Mouse (Mus musculus) left cerebral cortex, adult 18-20 months (tissue): Measurements from ENCODE around the gene Rpp40. TPM values are rescaled to one million over a fixed set of nuclear protein-coding genes. Genes with fewer than 3 reads are reported as not detected.

Experiments used
- DNase-seq, 2 experiments: peaks; one replicate each; pipeline ENCODE4 v3.0.0; 2021 to 2022; ENCODE audit warnings: low spot score in 2 of 2, mixed read lengths in 1 of 2
- long read RNA-seq, 2 experiments: library from polyadenylated mRNA; stranded (forward); transcript quantifications; one replicate each; pipeline ENCODE4 v2.0.0; 2021
- total RNA-seq, 2 experiments: library from RNA; stranded (reverse); gene quantifications; 2 replicates each; pipeline ENCODE4 v1.2.3; 2021

The Rpp40 gene
- total RNA-seq: 1 to 10 TPM; 4.7 to 5.3 TPM
- long read RNA-seq, experiment 1, full-length matches to known transcripts: 9 of 11 reads
- long read RNA-seq, experiment 1, partial matches to known transcripts: 1 of 11 reads
- long read RNA-seq, experiment 1, other reads (novel, unspliced or antisense): 1 of 11 reads
- long read RNA-seq, experiment 2, full-length matches to known transcripts: 3 of 3 reads
- long read RNA-seq, experiment 2, partial matches to known transcripts: 0 of 3 reads
- long read RNA-seq, experiment 2, other reads (novel, unspliced or antisense): 0 of 3 reads

DNA sequence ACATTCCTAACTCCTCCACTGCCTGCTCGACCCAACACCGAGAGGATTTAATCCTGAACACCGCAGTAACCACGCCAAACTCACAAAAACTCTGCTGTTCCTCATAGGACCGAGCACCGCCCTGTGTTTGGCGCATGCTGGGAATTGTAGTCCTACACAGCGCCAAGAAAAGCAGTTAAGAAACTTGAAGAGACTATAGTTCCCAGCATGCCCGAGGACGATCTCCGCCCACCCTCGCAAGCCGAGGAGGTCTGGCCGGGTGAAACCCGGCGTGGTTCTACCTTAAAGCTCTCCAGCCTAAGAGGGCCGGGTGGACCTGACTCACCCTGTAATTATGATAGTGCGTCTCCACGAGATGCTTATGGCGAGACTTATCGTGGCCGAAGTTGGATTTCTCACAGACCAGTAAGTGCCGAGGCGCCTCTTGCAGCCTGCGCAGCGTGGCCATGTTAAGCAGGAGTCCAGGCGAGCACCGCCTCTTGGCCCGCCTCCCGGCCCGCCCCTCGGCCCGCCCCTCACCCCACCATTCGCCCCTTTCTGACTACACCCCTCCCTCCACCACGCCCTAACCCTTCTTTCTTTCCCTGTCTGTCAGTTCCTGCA, at the start of gene Rpp40:
TSS of gene Rpp40 (minus strand) at position 481 of the 603 bp plus-strand sequence.
- DNase-seq: peak; percentile 83 to 92

DNA sequence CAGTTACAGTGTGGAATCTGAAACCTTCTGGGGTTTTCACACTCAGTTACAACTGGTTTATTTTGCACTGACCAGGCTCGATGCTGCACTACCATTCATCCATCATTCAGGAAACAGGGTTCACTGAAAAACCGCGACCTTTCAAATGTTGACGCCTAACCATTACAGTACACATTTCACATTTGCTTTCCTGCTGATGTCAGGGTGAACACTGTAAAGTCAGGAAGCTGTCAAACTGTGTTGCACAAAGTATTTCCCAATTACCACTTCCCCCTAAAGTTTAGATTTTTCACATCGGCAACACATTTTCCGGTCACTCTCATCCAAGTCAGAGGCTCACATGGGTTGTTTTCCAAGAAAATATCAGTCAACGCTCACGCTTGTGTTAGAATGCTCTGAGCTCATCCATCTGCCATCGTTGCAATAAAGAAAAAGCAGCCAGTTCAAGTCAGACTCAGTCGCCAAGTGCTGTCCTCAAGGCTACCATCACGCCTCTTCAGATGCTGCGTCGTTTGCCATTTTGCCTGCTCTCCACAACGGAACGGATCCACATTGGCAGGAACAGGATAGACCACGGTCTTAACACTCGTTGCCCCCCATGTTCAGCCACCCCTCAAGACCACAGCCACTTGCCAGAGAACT, 43.8 kb upstream of the Rpp40 start:
- no peak for DNase-seq

DNA sequence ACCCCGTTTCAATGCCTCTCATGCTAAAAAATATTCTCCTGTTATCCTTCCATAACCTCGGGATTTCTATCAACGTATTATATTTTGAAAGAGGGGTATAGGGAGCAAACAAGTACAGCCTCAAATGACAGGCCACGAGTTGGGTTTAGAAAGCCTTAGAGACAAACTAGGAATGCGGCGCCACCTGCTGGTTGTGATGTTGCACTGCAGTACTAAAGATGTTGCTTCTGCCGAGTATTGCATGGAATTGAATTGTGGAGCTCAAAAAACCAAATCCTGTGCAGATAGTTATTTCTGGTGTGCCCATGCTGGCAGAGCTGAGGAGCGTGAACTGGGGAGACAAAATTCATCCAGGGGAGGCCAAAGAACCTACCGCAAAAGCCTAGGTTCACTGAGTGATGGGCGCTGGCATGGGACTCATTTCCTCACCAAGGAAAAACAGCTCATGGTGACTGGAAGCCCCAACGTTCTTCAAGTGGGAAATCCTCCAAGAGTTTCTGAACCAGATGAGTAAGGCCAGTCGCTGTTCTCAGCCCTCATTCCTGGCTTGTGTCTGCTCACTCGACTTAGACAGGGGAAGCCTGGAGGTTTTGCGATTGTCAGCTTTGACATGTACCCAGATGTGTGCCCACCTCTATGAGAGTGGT, 41.3 kb upstream of the Rpp40 start:
- DNase-seq: peak; percentile 82 to 84

DNA sequence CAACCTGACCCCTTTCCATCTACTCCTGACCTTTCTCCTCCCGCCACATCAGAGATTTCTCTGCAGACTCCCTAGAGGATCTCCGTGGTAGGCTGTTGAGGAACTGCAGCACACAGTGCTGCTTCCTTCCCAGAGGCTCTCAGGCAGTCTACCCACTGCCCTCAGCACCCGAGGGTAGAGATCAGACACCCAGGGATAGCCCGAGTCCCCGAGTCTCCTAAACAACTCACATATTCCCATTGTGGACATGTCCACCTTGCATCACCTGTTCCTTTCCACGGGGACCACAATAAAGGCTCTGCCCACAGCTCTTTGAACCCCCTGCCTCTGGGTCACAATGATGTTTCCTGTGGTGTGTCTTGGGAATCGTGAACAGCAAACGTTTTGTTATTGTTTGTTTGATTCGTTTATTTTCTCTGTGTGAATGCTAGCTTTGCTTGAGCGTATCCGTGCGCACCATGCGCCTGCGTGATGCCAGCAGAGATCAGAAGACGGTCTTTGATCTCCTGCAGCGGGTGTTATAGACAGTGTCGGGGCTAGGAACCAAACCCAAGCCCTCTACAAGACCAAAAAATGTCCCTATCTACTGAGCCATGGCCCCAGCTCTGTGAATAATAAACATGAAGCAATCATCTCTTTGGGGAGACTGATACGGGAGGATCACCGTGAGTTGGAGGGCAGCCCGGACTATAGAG, 40.6 kb upstream of the Rpp40 start:
- no peak for DNase-seq

DNA sequence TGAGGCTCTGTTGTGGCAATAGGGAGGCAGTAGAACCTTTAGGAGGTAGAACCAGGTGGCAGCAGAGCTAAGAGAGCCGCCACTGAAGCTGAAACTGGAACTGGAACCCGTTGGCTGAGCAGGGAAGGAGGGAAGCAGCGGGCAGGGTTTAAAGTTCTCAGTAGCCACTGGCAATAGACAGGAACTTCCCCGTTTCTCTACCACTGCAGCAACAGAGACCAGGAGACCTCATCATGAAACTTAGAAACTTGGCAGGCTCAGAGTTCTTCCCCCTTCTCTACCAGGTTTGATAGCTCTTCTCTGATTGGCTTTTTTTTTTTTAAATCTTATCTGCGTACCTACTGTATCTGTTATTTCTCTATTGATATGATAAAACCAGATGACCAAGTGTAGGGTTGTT, 34.8 kb upstream of the Rpp40 start:
- DNase-seq: no peak

DNA sequence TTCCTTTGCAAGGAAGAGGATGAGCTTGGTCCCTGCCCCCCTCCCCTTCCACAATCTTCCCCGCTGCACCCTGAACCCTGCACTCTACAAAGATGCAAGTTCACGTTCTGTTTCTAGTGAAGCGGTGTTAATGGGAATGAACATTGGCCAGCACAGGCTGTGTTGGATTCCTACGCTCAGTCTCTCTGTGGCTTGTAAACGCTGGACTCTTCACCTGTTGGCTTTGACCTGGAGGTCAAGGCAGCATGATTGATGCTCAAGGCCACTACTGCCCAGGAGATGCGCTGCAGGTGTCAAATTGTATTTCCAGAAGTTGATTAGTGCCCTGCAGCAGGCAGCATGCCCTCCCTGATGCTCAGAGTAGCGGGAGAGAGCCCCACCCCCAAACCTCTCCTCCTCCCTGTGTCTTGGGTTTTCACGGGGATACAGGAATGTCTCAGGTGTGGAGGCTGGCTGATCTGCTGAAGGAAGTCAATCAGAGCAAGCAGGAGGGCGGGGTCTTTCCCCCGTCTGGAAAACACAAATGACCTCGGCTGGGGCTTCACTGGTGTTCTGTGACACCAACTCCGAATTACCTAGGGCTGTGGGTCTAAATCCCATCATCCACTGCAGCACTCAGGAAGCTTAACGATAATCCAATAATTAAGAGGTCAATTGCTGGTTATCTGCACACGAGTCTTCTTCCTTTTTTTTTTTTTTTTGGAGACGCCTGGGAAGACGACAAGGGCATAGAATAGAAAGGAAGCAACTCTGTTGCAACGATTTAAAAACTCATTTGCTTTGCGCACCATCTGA, 33.9 kb upstream of the Rpp40 start:
- no peak for DNase-seq

DNA sequence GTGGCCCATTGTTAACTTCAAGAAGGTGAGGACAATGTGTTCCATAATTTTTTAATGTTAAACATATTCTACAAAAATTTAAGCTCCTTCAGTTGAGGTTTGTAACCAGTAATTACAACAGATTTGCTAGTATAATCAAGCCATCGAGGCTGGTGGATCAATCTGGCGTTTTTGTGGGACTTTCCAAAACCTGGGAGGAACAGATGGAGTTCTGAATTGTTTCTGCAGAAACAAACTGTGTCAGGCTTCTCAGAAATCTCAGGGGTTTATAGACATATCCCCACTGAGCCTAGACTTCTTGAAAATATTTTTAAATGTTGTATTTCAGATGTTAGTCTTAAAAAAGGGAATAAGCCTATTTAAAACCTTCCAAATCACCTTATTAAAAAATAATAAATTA, 31.8 kb upstream of the Rpp40 start:
- no peak for DNase-seq

DNA sequence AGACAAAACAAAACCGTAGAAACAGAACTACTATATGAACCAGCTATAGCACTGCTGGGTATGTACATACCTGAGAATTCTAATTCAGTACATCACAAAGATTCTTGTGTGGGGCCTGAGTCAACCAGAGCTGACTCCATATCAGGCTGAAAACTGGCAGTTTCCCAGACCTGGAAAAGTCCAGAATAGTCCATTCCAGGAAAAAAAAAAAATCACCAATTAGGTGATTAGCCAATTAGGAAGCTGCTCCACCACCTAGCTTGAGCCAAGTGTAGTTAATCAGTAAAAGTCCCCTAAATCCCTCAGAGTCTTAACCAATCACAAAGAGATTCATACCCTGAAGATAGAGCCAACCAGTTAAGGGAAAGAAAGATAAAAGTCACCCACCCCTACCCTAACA, 5.3 kb upstream of the Rpp40 start:
- DNase-seq: no peak

DNA sequence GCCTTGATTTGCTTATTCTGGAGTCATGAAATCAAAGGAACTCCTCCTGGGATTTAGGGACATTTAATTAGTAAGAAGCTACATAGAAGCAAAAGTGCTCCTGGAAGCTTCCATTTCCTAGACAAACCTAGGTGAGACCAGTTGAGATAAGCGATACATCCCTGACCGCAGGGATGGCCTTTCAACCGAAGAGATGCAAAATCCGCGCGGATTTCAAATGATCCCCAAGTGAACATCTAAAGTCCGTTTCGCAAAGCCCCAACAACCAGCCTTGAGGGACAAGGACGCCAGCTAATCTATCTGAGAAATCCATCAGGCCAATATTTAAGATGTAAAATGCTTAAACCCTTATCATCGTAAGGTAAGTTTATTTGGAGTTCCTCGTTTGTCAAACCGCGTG, 781 bp downstream of the Rpp40 start:
- peak in 1 of 2 experiments; percentile 3 for DNase-seq

DNA sequence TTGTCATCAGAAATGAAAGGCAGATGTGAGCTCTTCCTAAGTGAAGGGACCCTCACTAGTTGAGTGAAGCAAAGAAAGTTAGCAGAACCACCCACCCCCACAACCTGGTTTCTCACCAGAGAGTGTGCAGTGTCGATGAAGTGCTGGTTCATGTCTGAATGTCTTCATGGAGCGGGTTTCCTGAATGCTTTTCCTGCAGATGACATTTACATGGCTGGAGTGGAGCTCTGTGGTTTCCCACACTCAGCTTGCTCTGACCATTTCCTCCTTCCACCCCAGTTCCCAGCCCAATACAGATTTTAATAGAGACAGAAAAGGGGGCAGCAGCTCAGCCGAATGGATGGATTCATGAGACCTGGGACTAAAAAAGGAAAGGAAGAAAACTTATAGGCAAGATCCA, 13.3 kb downstream of the Rpp40 start:
- no peak for DNase-seq

DNA sequence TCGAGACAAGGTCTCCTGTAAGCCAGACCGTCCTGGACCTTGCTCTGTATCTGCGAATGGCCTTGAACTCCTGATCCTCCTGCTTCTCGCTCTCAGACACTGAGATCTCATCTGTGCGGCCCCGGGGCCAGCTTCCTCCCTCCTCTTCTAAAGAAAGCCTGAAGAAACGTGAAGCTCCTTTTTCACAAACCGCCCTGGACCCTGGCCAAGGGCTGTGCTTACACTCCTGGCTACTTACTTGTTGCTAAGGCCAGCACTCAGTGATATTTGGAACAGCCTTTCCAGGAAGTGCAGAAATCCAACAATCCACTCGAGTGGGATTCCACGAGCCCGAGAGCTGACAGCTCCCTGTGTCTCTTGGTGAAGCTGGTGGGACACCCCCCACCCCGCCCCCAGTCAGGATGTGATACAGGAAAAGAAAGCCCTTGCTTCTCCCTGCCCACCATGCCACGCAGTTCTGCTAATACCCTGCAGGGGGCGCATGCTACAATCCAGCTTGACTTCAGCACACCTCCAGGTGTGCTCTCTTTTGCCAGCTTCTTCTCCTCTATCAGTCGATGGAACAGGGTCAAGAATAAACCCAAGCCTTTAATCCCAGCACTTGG, 19.9 kb downstream of the Rpp40 start:
- DNase-seq: peak; percentile 10 to 36

DNA sequence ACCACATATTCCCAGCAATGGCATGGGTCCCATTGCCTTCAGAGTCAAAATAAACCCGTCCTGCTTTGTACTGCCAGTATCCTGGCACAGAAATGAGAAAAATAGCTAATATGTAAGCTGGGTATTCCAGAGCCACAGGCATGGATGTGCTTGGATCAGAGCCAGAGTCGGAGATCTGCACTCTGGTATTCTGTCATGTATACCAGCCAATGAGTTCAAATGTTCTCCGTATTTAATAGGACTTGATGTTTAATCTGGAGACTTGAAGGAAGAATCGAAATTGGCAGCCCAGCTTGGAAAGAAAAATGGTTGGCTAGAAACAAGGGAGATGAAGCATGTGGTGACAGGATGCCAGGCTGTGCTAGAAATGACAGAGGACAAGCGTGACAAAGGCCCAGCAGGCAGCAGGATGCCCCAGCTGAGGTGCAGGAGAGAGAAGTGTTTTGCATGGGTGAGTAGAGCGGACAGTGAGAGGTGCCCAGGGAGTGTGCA, 25.6 kb downstream of the Rpp40 start:
- DNase-seq: no peak

DNA sequence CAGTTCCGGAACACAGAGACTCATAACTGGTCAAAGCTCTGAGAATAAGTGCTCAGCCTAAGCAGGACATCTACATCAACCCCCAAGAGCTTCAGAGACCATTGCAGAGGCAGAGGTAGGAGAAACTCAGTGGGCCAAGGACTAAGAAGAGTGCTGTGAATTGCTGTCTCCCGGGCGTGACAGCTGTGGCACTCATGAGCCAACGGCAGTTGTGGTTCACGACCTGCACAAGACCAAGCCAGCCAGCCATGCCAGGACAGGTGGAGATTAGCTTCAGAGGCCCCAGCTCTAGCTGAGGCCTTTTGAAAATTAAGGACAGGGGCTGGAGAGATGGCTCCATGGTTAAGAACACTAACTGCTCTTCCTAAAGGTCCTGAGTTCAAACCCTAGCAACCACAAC, 26.6 kb downstream of the Rpp40 start:
- no peak for DNase-seq

DNA sequence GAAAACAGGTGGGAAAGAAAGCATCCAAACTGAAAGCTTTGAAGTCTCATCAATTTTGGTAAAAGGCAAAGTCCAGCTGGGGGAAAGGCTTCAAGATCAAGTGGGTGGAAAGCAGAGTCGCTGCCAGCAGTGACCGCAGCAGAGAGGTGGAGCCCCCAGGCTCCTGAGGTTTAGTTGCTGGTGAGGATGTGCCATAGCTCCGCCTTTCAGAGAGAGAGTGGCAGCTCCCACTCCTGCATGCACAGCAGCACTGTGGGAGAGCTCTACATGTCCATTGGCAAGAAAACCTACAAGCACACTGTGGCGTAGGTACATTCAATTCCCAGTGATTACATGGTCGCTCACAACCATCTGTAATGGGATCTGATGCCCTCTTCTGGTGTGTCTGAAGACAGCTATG, 27.1 kb downstream of the Rpp40 start:
- DNase-seq: no peak

DNA sequence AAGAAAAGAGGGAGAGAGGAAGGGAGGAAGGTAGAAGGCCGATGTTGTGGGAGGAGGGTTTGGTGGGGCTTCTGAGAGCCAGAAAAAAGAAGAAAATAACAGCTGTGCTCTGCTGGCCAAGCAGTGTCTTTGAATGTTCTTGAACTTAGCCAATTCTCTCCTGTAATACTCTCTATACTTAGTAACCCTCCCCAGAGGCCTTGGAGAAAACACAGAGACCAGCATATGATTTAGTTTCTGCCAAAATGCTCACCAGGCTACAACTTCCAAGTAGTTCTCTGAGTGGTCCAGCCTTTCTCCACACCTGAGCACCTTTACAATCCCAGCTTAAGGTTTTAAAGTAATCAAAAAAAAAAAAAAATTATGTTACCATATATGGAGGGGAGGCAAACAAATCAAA, 27.9 kb downstream of the Rpp40 start:
- DNase-seq: no peak

DNA sequence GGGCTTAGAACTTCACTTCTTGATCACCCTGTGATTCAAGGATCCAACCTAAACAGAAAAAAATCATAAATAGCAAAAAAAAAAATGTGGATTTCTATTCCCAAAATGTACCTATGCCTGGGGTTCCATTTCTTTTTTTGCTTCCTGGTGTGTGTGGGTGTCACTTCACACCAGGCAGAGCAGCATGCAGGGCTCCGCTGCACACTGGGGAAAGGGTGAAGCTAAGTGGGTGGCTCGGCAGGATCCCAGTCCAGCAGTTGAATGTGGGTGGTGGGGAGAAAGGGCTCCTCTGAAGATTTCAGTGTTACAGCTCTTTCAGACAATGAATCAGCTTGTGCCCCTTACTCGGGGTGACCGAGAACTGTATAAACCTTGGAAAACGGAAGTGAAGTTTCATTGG, 30.8 kb downstream of the Rpp40 start:
- DNase-seq: peak; percentile 40

DNA sequence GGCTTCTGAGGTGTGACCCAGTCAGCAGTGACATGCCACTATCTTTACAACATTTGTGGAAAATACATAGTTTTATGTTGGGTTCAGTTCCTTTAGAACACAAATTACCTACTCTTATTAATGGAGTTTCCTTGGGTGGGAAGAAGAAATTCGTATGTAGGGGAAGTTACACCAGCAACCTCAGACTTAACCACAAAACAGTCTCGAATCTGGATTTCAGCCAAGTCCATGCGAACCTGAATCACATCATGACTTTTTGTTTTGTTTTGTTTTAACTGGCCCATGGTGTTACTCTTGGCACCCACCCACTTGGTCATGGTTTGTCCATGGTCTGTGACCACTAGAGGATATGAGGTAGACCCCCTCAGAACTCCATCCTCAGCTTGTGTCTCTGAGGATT, 35.1 kb downstream of the Rpp40 start:
- DNase-seq: no peak

DNA sequence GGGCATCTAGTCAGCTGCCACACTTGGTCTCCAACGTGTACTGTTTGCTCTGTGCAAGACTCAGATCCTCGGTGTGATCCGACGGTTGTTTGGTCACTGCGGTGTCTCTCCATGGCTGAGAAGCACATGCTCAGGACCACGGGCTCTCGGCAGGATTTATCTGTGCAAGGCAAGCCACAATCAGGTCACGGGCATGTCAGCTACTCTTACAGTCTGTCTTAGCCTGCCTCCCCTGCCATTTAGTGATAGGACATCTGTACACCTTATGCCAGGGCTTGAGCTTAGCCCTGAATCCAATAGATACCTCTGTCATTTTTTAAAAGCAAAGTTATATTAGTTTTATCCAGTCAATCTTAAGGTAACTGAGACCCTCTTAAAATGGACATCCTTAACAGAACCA, 35.5 kb downstream of the Rpp40 start:
- no peak for DNase-seq

DNA sequence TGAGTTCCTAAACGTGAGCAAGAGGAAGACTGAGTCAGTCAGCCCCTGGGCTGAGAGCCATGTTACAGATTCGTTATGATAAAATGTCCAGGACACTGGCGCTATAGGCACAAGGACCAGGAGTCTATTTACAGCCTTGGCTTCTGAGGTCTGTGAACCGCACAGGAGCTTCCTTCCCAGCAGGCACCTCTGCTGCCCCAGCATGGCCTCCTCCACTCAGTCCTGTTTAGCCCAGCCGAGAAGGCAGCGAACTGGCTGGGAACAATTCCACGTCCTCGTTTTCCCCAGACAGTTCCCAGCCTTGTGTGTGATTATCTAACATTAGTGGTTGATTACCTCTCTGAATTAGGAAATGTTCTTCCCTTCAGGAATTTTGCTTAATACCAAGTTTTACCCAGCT, 45.2 kb downstream of the Rpp40 start:
- no peak for DNase-seq

DNA sequence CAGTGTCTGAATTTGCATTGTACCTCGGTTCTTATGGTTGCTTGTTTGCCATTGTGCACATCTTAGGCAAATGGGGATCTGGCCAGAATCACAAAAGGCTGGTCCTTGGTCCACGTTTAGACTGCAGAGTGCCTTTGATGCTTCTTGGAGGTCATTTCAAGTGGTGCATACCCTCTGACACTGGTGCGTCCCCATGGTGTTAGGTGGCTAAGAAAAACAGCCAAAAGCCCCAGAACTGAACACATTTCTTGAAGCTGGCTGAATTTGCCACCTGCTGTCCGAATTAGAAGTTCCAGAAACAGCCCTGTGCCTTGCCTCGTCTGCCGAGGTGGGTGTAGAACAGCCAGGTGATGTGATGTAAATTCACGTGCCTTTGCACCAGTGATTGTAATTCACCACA, 48.7 kb downstream of the Rpp40 start:
- no peak for DNase-seq
